Mouse (Mus musculus) stomach, postnatal 0 days (tissue): ENCODE results near the gene Fnip1. TPM values are rescaled to one million over a fixed set of nuclear protein-coding genes. Genes with fewer than 3 reads are reported as not detected.

ENCODE experiments used
- ATAC-seq: fragments of 200-750 bp; cut with Nextera tagmentation; 2 replicates; pipeline ENCODE4 v1.8.0; 2017; ENCODE audit not compliant: low FRiP score, low TSS enrichment
- DNase-seq: peaks from one replicate; pipeline ENCODE4 v3.0.0-alpha.2; 2016; ENCODE audit warnings: low spot score
- H3K27ac ChIP-seq: fragments of 300-500 bp; sonication (generic); replicated peaks from 2 replicates; pipeline ENCODE4 v1.5.1; 2014; ENCODE audit warnings: mild to moderate bottlenecking, control low read depth
- H3K27me3 ChIP-seq: fragments of 300-500 bp; sonication (generic); 2 replicates; pipeline ENCODE4 v1.6.1; 2014; ENCODE audit warnings: low read length; ENCODE audit not compliant: control insufficient read depth, insufficient read depth
- H3K36me3 ChIP-seq: fragments of 300-500 bp; sonication (generic); 2 replicates; pipeline ENCODE4 v1.6.1; 2014; ENCODE audit warnings: low read length, mixed read lengths; ENCODE audit not compliant: control insufficient read depth, insufficient read depth
- H3K4me1 ChIP-seq: fragments of 300-500 bp; sonication (generic); replicated peaks from 2 replicates; pipeline ENCODE4 v1.6.1; 2014; ENCODE audit warnings: antibody characterized with exemption; ENCODE audit not compliant: control insufficient read depth, insufficient read depth
- H3K4me2 ChIP-seq: fragments of 300-500 bp; sonication (generic); replicated peaks from 2 replicates; pipeline ENCODE4 v1.6.1; 2014; ENCODE audit warnings: low read depth, mild to moderate bottlenecking, control low read depth, moderate library complexity
- H3K4me3 ChIP-seq: fragments of 300-500 bp; sonication (generic); 2 replicates; pipeline ENCODE4 v1.5.1; 2014; ENCODE audit warnings: low read depth, low read length, control low read depth
- H3K9ac ChIP-seq: fragments of 300-500 bp; sonication (generic); 2 replicates; pipeline ENCODE4 v1.6.1; 2014; ENCODE audit warnings: mild to moderate bottlenecking, low read length, control low read depth, mixed read lengths
- H3K9me3 ChIP-seq: fragments of 300-500 bp; sonication (generic); 2 replicates; pipeline ENCODE4 v1.6.1; 2016; ENCODE audit warnings: low read length; ENCODE audit not compliant: control insufficient read depth
- CTCF ChIP-seq: IDR thresholded peaks from 2 replicates; pipeline ENCODE4 v1.5.1; 2016; ENCODE audit warnings: antibody characterized with exemption, low read depth, mild to moderate bottlenecking, moderate library complexity
- EP300 ChIP-seq: optimal IDR thresholded peaks from 2 replicates; pipeline ENCODE3; 2016; ENCODE audit warnings: antibody characterized with exemption
- WGBS: fragments of 180-500 bp; shearing (Covaris S2); extraction: QIAGEN DNeasy Blood & Tissue Kit; methylation state at CpG from one replicate; pipeline ENCODE4 v1.1.7; 2014; 5-methylcytosine and 5-hydroxymethylcytosine counted together
- polyA plus RNA-seq: library from polyadenylated mRNA; unstranded; fragments of >200 nt; fragmentation: Nextera tagmentation; extraction: Ambion mirVana; gene quantifications from 2 replicates; pipeline ENCODE4 v1.2.1, GENCODE M21; 2015

Gene Fnip1
- polyA plus RNA-seq, 1 experiment from 2014 or later = 5.1 TPM

GRCm38 (mm10) chr11:54539031-54539430, 101.0 kb downstream of the Fnip1 start:
- ATAC-seq (no peak), DNase-seq (no peak)
- no peak overlapping the region for H3K9ac ChIP-seq
- TF ChIP-seq EP300 = no peak
- TF ChIP-seq CTCF = no peak
- H3K9me3 ChIP-seq = no peaks in the 10 kb centered on the region
- H3K4me2 ChIP-seq = no peak overlapping the region
- 40% methylated on average over 2 of the region's 2 CpGs for WGBS
- no peaks in the 10 kb centered on the region for H3K36me3 ChIP-seq
- H3K4me3 ChIP-seq = no peak overlapping the region
- no peaks in the 10 kb centered on the region for H3K4me1 ChIP-seq
- H3K27ac ChIP-seq = no peak overlapping the region
- H3K27me3 ChIP-seq = no peaks in the 10 kb centered on the region

GRCm38 (mm10) chr11:54539486-54539885, 101.5 kb downstream of the Fnip1 start:
- Histone ChIP-seq H3K4me3 (no peak overlapping the region), H3K9ac (no peak overlapping the region), H3K36me3 (no peaks in the 10 kb centered on the region), H3K27ac (no peak overlapping the region), H3K4me2 (no peak overlapping the region), H3K4me1 (no peaks in the 10 kb centered on the region), H3K9me3 (no peaks in the 10 kb centered on the region), H3K27me3 (no peaks in the 10 kb centered on the region)
- no peak for DNase-seq
- ATAC-seq = no peak
- WGBS = 47% methylated on average over 2 of the region's 2 CpGs
- no peak for TF ChIP-seq CTCF
- TF ChIP-seq EP300 = no peak

- no peaks in the 10 kb centered on the region for H3K4me1 ChIP-seq
- TF ChIP-seq CTCF (no peak), EP300 (no peak)
These were observed 102.3 kb downstream of the Fnip1 start for GRCm38 (mm10) chr11:54540328-54540727.

GRCm38 (mm10) chr11:54542414-54542813, 104.4 kb downstream of the Fnip1 start:
- TF ChIP-seq EP300 (no peak), CTCF (no peak)
- H3K9ac ChIP-seq = no peak overlapping the region
- no peak overlapping the region for H3K4me3 ChIP-seq
- H3K27me3 ChIP-seq = no peaks in the 10 kb centered on the region
- H3K4me1 ChIP-seq = no peaks in the 10 kb centered on the region
- no peaks in the 10 kb centered on the region for H3K36me3 ChIP-seq
- H3K27ac ChIP-seq = no peak overlapping the region
- H3K9me3 ChIP-seq = no peaks in the 10 kb centered on the region
- DNase-seq (no peak), ATAC-seq (no peak)
- H3K4me2 ChIP-seq = no peak overlapping the region

More at GRCm38 (mm10) chr11:54540328-54540727, 102.3 kb downstream of the Fnip1 start:
- no peak overlapping the region for H3K4me3 ChIP-seq
- no peak overlapping the region for H3K9ac ChIP-seq
- no peaks in the 10 kb centered on the region for H3K9me3 ChIP-seq
- H3K36me3 ChIP-seq = no peaks in the 10 kb centered on the region
- no peak overlapping the region for H3K4me2 ChIP-seq
- H3K27ac ChIP-seq = no peak overlapping the region
- DNase-seq = no peak
- H3K27me3 ChIP-seq = no peaks in the 10 kb centered on the region
- no peak for ATAC-seq

DNA sequence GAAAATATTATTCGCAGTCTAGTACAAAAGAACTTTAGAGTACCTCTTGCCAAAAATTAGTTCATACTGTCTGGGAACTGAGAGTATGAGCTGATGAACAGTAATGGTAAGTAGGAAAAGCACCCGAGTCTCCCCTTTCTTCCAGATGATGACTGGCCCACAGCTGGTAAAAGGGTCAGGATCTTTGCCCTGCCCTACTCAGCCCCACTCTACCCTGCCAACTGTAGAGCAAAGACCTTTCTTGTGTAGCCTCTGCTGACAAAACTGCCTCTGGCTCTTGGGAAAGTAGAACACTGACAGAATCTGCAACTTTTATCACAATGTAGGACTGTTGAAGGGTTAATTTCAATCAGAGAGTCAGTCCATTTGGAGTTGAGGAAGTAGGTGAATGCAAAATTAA, 117.0 kb downstream of the Fnip1 start:
- TF ChIP-seq EP300 = no peak
- no peak for ATAC-seq
- Histone ChIP-seq H3K9ac (no peak overlapping the region), H3K4me3 (no peak overlapping the region), H3K9me3 (no peaks in the 10 kb centered on the region), H3K4me1 (no peaks in the 10 kb centered on the region), H3K4me2 (no peak overlapping the region), H3K27ac (no peak overlapping the region), H3K27me3 (no peaks in the 10 kb centered on the region), H3K36me3 (no peaks in the 10 kb centered on the region)
- WGBS = 77% methylated on average over 2 of the region's 2 CpGs
- DNase-seq = no peak

- TF ChIP-seq CTCF = peak; percentile 65
- no peak for TF ChIP-seq EP300
- DNase-seq (peak; percentile 21), ATAC-seq (no peak)
- Histone ChIP-seq H3K36me3 (no peaks in the 10 kb centered on the region), H3K27ac (no peak overlapping the region), H3K9me3 (no peaks in the 10 kb centered on the region), H3K27me3 (no peaks in the 10 kb centered on the region), H3K4me2 (no peak overlapping the region), H3K4me3 (no peak overlapping the region), H3K9ac (no peak overlapping the region), H3K4me1 (no peaks in the 10 kb centered on the region)
- 83% methylated on average over 5 of the region's 5 CpGs for WGBS
These were observed 124.8 kb downstream of the Fnip1 start for GRCm38 (mm10) chr11:54562761-54563160.

Other genes with a start within 250 kb of the Fnip1 start
- not detected in 2 replicates for gene Csf2, start 188.5 kb upstream of the Fnip1 start, polyA plus RNA-seq
- gene Il3, start 170.9 kb upstream of the Fnip1 start, polyA plus RNA-seq = not detected in 2 replicates
- gene Acsl6, start 134.4 kb upstream of the Fnip1 start, polyA plus RNA-seq = 1.1 and 1.3 TPM in 2 replicates
- gene Meikin, start 67.5 kb upstream of the Fnip1 start, polyA plus RNA-seq = 0.06 TPM in 1 of 2 replicates, not detected in the other
- gene Rapgef6, start 84.6 kb downstream of the Fnip1 start, polyA plus RNA-seq = 12.5 and 17.0 TPM in 2 replicates